Mouse (Mus musculus): Measurements from ENCODE around the gene Fam114a1.

- TF ChIP-seq EP300 (IDR thresholded peaks at IDR 0.05; ENCODE audit: insufficient read depth, low read depth, low read length): no peak
- TF ChIP-seq CTCF (IDR thresholded peaks at IDR 0.05): no peak
- TF ChIP-seq POLR2A (IDR thresholded peaks at IDR 0.05; ENCODE audit: insufficient read depth, low read depth, low read length): peak; percentile 74
These were observed at the start of gene Fam114a1 for GRCm38 (mm10) chr5:64969861-64970771.

All from heart, adult 2 months (tissue).